Mouse (Mus musculus) urinary bladder, adult 2 months (tissue): ENCODE results near the gene Zbtb39. TPM values are rescaled to one million over a fixed set of nuclear protein-coding genes. Genes with fewer than 3 reads are reported as not detected.
"Not testable (repeated sequence)": the region's sequence is repeated elsewhere in the genome, so short reads cannot be mapped to it uniquely, and the experiment has no call there.

Experiments
- DNase-seq: peaks from one replicate; pipeline ENCODE4 v3.0.0; 2022; ENCODE audit warnings: low spot score
- polyA plus RNA-seq: library from polyadenylated mRNA; depleted of rRNA; stranded (reverse); fragments of >200 nt; gene quantifications from 2 replicates; pipeline ENCODE4 v1.2.3, GENCODE M21; 2012

The Zbtb39 gene
- polyA plus RNA-seq, 1 experiment: 6.1 TPM

- DNase-seq: no peak
Observed at GRCm38 (mm10) chr10:127736916-127737315, 2.4 kb upstream of the Zbtb39 start.

GRCm38 (mm10) chr10:127737552-127737951 is 1.8 kb upstream of the Zbtb39 start:
- DNase-seq: no peak

- DNase-seq: no peak
Observed at GRCm38 (mm10) chr10:127738151-127738882, 1.0 kb upstream of the Zbtb39 start.

DNA sequence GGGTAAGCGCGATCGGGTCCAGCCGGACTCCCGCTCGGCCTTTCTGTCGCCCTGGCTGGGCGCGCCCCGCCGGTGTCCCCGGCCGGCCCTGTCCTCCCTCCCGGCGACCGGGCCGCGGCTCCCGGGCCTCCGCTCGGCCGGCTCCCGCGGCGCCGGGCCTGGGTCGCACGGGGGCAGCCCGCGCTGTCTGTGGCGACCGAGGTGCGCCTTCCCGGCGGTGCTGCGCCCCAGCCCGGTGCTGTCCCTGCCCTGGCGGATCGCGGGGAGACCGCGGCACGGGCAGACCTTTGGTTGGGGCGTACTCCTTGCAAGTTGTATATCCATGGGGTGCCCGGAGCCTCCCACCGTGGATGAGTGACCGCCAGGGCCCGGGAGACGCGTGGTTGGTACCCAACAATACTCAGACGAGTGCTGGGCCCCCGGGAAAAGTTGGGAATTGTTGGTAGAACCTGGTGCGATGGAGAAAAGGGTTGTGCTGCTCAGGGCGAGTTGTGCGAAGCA is 373 bp downstream of the Zbtb39 start:
- peak; percentile 58 for DNase-seq

DNA sequence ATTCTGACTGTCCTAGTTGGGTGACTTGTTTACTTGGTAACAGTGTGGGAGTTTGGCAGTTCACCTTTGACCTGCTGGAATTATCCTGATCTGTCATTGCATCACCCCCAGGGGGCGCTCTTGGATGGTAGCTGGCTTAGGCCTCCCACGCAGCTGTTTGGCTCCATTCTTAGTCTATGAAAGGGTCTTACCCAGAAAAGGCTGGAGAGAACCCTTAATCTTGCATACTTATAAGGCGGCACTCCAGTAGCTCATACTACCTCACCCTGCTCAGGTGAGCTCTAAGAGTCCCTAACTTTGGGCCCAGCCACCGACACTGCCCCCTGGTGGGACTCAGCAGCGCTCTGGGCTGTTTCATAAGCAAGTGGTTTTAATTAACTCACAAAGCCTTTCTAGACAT is 5.3 kb downstream of the Zbtb39 start:
- no peak for DNase-seq

DNA sequence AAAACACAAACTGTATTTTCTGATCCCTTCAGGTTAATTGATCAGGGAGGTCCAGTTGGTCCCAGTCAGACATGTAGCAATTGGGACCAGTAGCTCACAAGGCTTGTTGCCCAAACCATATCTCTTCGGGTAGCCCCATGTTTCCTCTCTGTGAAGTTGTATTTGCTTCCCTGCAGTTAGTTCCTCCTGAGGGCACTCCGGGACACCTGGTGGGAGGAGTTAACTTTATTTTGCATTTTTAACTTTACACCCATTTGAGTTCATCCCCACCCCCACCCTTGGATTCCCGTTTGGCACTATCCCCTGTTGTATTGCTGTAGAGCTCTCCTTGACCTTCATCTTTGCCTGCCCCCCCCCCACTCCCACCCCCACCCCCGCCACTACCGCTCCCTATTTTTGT is 6.5 kb downstream of the Zbtb39 start:
- DNase-seq: no peak

- no peak for DNase-seq
Observed at GRCm38 (mm10) chr10:127747254-127747653, 7.9 kb downstream of the Zbtb39 start.

DNA sequence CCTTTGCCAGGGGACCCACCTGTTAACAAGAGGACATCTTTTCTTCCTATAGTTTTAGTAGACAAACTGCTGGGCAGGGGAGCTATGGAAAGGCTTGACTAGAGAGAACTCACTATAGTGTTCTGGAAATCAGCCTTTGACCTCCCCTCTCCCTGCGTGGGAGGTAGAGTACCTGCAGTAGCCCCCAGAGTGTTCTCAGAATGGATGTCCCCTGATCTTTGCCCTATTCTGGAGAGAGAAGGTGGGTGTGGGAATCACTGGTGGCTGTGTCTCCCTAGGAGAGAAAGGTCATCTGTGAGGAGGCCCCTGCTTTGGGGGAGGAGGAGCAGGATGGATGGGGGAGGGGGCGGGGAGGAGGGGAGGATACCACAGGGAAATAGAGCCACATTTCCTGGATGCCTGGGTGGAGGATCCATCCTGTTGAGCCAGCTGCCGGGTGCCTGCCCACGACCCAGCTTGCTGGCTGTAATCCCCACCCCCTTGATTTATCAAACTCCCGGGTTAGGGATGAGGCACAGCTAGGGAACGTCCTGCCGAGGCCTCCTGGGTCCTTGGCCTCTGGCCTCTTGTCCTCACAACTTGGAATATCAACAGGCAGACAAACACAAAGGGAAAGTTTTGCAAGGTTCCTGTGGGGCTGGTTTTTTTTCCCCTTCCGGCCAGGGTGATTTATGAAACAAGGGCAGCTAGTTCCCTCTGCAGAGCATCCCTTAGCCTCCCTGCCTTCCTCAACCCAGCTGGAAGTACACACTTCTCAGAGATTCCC is 9.7 kb downstream of the Zbtb39 start:
- DNase-seq: no peak

DNA sequence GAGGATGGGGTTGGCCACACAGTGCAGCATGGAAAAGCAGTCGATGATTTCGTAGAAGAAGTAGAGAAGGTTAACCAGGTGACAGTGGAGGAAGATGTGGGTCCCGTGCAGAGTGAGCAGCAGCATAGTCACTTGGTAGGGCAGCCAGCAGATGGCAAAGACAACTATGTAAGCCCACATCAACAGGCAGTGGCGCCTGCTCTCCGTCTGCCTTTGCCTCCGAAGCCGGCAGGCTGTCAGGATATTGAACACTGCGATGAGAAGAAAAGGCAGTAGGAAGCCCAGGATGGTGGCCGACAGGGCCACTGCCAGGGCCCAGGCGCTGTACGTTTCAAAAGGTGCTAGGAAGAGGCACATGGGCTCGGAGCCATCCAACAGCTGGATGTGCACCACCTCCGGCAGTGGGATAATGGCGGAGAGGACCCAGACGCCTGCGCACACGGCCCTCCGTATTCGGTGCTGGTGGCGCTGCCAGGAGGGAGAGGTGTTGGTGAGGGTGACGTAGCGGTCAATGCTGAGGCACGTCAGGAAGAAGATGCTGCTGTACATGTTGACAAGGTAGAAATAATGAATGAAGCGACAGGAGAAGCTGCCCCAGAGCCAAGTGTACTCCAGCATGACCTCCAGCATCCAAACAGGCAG is 10.9 kb downstream of the Zbtb39 start:
- DNase-seq: no peak

GRCm38 (mm10) chr10:127751548-127751947 is 12.2 kb downstream of the Zbtb39 start, which contains the start of gene Gpr182:
Gene Gpr182 (minus strand): TSS chr10:127751732.
- no peak for DNase-seq

- no peak for DNase-seq
Observed at GRCm38 (mm10) chr10:127754566-127755166, 15.3 kb downstream of the Zbtb39 start.

- DNase-seq: no peak
Observed at GRCm38 (mm10) chr10:127755246-127755645, 15.9 kb downstream of the Zbtb39 start.

GRCm38 (mm10) chr10:127755770-127756468 is 16.6 kb downstream of the Zbtb39 start:
- DNase-seq: peak; percentile 10

- DNase-seq: no peak
Observed at GRCm38 (mm10) chr10:127759181-127760110, 20.1 kb downstream of the Zbtb39 start, which contains the start of the genes Rdh1 and Rdh16f1. Gene Rdh1 (plus strand): TSS chr10:127759721. Gene Rdh16f1 (plus strand): TSS chr10:127759787.

DNA sequence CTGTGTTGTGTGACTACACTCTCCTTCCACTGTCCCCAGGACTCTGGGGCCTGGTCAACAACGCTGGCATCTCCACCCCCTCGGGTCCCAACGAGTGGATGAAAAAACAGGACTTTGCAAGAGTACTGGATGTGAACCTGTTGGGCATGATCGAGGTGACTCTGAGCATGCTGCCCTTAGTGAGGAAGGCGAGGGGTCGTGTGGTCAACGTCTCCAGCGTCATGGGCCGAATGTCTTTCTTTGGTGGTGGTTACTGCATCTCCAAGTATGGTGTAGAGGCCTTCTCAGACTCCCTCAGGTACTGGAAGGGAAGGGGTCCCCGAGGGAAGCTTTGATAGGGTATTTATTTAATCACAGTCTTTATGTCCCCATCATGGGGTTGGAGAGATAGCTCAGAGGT is 23.6 kb downstream of the Zbtb39 start:
- not testable (repeated sequence) for DNase-seq

DNA sequence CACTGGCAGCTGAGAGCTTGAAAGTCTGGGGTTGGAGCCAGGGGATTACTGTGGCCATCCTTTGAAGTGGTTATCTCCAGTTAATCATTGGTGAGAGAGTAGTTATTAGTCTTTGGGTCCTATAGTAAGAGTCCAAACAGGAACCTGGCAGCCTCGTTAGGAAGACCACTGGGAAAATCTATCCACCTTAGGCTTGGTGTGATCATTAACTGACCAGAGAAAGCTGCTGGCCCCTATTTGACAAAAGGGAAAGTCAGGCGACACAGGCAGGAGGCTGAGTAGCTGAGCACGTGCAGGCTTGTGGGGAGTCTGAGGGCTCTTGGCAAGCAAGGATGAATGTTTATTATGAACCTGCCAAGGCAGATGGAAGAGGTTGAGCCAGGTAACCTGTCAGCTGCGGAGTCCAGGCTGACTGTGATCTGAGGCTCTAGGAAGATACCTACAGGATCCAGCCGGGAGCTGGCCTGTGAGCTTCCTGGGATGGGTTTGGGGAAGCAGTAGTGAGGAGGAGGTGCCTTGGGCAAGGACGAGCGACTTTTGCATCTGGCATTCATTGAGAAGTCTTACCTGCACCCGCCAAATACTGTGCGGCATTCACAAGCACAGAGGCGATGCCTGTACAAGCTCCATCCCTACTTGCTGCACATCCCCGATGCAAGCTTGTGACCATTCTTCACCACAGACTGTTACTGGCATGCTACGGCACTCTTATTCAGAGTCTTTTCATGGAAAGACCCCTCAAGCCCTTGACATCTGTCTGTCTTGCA is 24.8 kb downstream of the Zbtb39 start:
- no peak for DNase-seq

DNA sequence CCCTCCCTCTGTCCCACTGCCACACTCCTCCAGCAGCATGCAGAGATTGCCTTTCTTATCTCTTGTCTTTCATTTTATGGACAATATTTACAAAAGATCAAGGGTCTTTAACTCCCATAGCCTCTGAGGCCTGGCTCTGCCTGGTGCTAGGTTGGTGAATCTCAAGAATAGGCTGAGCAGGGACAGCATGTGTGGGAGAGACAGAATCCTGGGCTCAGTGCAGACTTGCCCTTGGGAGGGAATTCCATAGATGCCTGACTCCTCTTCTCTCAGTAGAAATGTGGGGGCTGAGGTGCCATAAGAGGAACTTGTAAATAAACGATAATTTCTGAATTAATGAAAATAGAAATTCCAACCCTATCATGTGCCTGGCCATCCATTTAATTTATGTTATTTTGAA is 27.2 kb downstream of the Zbtb39 start:
- no peak for DNase-seq

DNA sequence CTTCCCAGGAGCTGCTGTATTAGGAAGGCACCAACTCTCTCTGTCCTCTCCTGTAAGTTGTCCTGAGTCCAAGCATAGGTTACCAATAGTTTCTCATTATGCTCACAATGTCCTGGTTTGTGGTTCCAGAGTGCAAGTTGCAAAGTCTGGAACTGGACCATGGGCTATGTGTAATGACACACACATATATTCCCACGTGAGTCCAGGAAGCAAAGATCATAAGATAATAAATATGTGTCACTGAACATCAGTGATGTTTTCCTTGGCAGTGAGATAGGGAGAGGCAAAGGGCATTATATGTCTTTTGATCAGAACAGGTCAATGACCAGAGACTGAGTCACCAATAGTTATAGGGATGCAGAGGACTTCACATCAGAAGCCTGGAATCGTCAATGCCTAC is 36.7 kb downstream of the Zbtb39 start, which contains the start of gene Rdh9:
Gene Rdh9 (plus strand): TSS at position 376 of the 400 bp plus-strand sequence.
- no peak for DNase-seq

DNA sequence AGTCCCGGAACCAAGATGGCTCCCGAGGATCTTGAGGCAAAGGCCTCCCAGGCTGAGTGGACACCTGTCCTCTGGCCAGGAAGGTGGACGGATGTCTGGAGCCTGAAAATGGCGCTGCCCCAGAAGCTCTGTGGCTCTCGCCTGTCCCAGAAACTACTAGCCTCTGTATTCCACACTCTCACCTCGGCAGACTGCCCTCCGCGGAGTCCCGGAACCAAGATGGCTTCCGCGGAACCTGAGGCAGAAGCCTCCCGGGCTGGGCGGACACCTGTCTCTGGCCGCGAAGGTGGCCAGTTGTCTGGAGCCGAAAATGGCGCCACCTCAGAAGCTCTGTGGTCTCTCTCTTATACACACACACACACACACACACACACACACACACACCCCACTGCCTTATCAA is 43.0 kb downstream of the Zbtb39 start:
- DNase-seq: not testable (repeated sequence)
